Mouse (Mus musculus) embryonic facial prominence, embryonic 14.5 days (tissue): Measurements from ENCODE around the gene Gsg1l. TPM values are rescaled to one million over a fixed set of nuclear protein-coding genes. Genes with fewer than 3 reads are reported as not detected.
A peak's percentile ranks its signal among the peaks of the same experiment; 100 is the strongest.

Experiments
- ATAC-seq: fragments of 200-750 bp; cut with Nextera tagmentation; 2 replicates; pipeline ENCODE4 v1.8.0; 2017; ENCODE audit warnings: low read depth, moderate number of reproducible peaks, moderate TSS enrichment
- DNase-seq: peaks from one replicate; pipeline ENCODE4 v3.0.0-alpha.2; 2015; ENCODE audit warnings: low spot score
- H3K27ac ChIP-seq: fragments of 300-500 bp; sonication (generic); replicated peaks from 2 replicates; pipeline ENCODE4 v1.5.1; 2014; ENCODE audit warnings: low read depth, mild to moderate bottlenecking, low read length, moderate library complexity
- H3K27me3 ChIP-seq: fragments of 300-500 bp; sonication (generic); replicated peaks from 2 replicates; pipeline ENCODE4 v1.6.1; 2014; ENCODE audit warnings: low read length; ENCODE audit not compliant: control insufficient read depth, insufficient read depth
- H3K36me3 ChIP-seq: fragments of 300-500 bp; sonication (generic); 2 replicates; pipeline ENCODE4 v1.6.1; 2014; ENCODE audit warnings: low read length, mixed read lengths; ENCODE audit not compliant: control insufficient read depth, insufficient read depth
- H3K4me1 ChIP-seq: fragments of 300-500 bp; sonication (generic); 2 replicates; pipeline ENCODE4 v1.6.1; 2014; ENCODE audit warnings: antibody characterized with exemption, low read length; ENCODE audit not compliant: control insufficient read depth, insufficient read depth
- H3K4me2 ChIP-seq: fragments of 300-500 bp; sonication (generic); 2 replicates; pipeline ENCODE4 v1.6.1; 2014; ENCODE audit warnings: low read depth, mild to moderate bottlenecking, low read length, moderate library complexity, mixed read lengths
- H3K4me3 ChIP-seq: fragments of 300-500 bp; sonication (generic); 2 replicates; pipeline ENCODE4 v1.5.1; 2014; ENCODE audit warnings: low read depth, mild to moderate bottlenecking, low read length
- H3K9ac ChIP-seq: fragments of 300-500 bp; sonication (generic); 2 replicates; pipeline ENCODE4 v1.6.1; 2014; ENCODE audit warnings: low read depth, mild to moderate bottlenecking, low read length, moderate library complexity, mixed read lengths
- H3K9me3 ChIP-seq: fragments of 300-500 bp; sonication (generic); 2 replicates; pipeline ENCODE4 v1.6.1; 2016; ENCODE audit warnings: low read length; ENCODE audit not compliant: control insufficient read depth
- WGBS: fragments of 180-500 bp; shearing (Covaris S2); extraction: QIAGEN DNeasy Blood & Tissue Kit; methylation state at CpG from one replicate; pipeline ENCODE4 v1.1.7; 2014; 5-methylcytosine and 5-hydroxymethylcytosine counted together
- polyA plus RNA-seq: library from polyadenylated mRNA; unstranded; fragments of >200 nt; fragmentation: Nextera tagmentation; extraction: Ambion mirVana; gene quantifications from 2 replicates; pipeline ENCODE4 v1.2.1, GENCODE M21; 2014

Gene Gsg1l
- polyA plus RNA-seq, 1 experiment from 2014 or later = 2.0 TPM

DNA sequence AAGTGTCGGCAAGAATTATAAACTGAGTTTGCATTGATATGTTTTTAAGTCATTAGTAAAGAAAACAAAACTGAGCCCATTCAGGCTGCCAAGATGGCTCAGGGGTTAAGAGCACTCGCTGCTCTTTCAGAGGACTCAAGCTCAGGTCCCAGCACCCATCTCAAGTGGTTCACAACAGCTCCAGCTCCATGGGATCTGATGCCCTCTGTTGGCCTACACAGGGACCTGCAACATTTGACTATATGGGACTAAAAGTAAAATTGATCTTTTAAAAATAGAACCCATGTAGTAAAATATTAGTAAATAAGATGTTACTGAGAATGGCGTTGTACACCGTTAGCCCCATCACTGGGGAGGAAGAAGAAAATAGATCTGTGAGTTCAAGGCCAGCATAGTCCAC, 11.9 kb downstream of the Gsg1l start:
- Histone ChIP-seq H3K36me3 (no peaks in the 10 kb centered on the region), H3K9ac (no peak overlapping the region), H3K4me1 (no peaks in the 10 kb centered on the region), H3K27me3 (no peaks in the 10 kb centered on the region), H3K4me2 (no peak overlapping the region), H3K9me3 (no peaks in the 10 kb centered on the region), H3K4me3 (no peak overlapping the region), H3K27ac (no peak overlapping the region)
- 91% methylated on average over 4 of the region's 4 CpGs for WGBS
- ATAC-seq (no peak), DNase-seq (no peak)

DNA sequence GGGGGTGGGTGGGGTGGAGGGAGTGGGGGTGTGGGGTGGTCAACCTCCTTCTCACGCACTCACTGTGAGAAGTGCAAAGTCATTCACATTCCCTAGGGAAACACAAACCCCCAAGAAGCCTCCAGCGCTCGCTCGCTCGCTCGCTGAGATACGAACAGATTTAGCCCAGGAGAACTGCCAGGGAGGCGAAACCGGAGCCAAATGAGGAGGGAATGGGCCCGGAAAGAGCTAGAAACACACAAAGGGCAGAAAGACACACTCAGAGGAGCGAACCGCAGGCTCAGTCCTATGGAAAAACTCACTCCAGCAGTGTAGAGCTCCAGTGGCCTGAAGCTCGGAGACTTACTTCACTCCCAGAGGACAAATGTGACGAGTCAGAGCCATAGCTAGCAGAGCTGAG, 15.4 kb downstream of the Gsg1l start:
- Histone ChIP-seq H3K27ac (no peak overlapping the region), H3K4me1 (no peaks in the 10 kb centered on the region), H3K36me3 (no peaks in the 10 kb centered on the region), H3K27me3 (no peaks in the 10 kb centered on the region), H3K4me2 (no peak overlapping the region), H3K9ac (no peak overlapping the region), H3K4me3 (no peak overlapping the region), H3K9me3 (no peaks in the 10 kb centered on the region)
- DNase-seq = peak; percentile 71
- 47% methylated on average over 14 of the region's 14 CpGs for WGBS
- no peak; the same call in 1 of the 2 replicates for ATAC-seq

DNA sequence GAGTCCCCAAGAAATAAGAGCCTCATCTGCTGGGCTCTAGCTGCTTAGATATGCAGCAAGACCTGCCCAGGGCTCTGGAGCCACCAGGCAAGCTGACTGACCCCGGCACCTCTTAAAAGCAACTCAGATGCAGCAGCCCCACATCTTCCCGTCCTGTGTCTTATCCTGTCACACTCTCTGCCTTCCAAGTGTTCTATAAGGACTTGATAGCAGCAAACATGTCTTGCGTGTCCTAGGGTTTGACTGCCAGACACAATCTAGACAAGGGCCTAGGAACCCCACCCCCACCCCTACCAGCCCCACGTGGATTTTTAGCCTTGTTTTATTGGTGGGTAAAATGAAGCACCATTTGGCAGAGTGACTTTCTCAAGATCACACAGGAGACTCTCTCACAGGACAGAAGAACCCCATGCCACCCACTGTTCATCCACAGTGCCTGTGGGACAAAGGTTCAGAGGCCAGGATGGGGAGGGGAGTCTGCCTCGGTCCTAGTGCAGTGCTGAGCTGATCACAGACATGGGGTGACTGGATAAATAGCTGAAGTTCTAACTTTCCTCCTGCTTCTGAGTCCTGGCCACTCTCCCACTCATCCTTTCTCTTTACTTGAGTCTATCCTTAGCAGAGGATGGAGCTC, 16.9 kb downstream of the Gsg1l start:
- Histone ChIP-seq H3K9me3 (no peaks in the 10 kb centered on the region), H3K4me3 (no peak overlapping the region), H3K4me1 (no peaks in the 10 kb centered on the region), H3K9ac (no peak overlapping the region), H3K27me3 (no peaks in the 10 kb centered on the region), H3K4me2 (no peak overlapping the region), H3K36me3 (no peaks in the 10 kb centered on the region), H3K27ac (no peak overlapping the region)
- ATAC-seq (no peak), DNase-seq (no peak)
- WGBS = 74% methylated on average over 5 of the region's 5 CpGs

DNA sequence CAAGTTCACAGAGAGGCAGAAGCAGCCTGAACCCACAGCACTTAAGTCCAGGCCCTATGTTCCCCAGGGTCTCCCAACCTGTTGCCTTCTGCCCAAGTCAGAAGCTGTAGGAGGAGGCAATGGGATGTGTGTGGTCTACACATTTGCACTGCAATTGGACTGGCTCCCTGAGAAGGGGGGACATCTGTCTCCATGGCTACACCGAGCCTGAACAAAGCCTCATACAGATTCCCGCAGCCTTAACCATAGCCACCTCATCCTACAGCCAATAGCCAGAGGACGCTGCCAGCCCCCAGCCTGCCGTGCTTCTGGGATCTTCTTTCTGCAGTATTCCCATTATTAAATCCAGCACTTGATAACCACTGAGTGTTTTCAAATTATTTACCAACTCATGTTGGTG, 20.0 kb downstream of the Gsg1l start:
- 66% methylated on average over 4 of the region's 4 CpGs for WGBS
- no peaks in the 10 kb centered on the region for H3K36me3 ChIP-seq
- H3K9ac ChIP-seq = no peak overlapping the region
- H3K4me3 ChIP-seq = no peak overlapping the region
- DNase-seq (no peak), ATAC-seq (no peak)
- H3K27me3 ChIP-seq = no peaks in the 10 kb centered on the region
- no peak overlapping the region for H3K27ac ChIP-seq
- H3K4me1 ChIP-seq = no peaks in the 10 kb centered on the region
- no peaks in the 10 kb centered on the region for H3K9me3 ChIP-seq
- H3K4me2 ChIP-seq = no peak overlapping the region

DNA sequence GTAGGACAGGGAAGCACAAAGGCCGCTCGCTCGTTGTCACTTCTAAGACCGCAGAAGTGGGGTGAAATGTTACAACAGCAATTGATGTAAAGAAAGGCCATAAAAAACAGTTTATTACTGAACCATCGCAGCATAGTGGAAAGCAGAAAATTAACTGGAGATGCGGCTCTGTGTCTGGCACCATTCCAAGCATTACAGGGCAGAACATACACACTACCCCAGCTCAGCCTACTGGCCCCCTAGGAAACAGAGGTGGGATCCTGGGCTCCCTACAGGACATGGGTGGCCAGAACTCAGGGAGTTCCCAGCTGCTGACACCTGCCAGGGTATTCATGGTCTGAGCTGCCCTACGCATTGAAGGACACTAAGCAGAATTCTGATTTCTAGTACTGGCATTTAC, 23.3 kb downstream of the Gsg1l start:
- no peaks in the 10 kb centered on the region for H3K27me3 ChIP-seq
- no peaks in the 10 kb centered on the region for H3K36me3 ChIP-seq
- 57% methylated on average over 7 of the region's 7 CpGs for WGBS
- H3K27ac ChIP-seq = no peak overlapping the region
- ATAC-seq (no peak), DNase-seq (no peak)
- H3K4me1 ChIP-seq = no peaks in the 10 kb centered on the region
- H3K9ac ChIP-seq = no peak overlapping the region
- no peak overlapping the region for H3K4me2 ChIP-seq
- H3K4me3 ChIP-seq = no peak overlapping the region
- no peaks in the 10 kb centered on the region for H3K9me3 ChIP-seq

DNA sequence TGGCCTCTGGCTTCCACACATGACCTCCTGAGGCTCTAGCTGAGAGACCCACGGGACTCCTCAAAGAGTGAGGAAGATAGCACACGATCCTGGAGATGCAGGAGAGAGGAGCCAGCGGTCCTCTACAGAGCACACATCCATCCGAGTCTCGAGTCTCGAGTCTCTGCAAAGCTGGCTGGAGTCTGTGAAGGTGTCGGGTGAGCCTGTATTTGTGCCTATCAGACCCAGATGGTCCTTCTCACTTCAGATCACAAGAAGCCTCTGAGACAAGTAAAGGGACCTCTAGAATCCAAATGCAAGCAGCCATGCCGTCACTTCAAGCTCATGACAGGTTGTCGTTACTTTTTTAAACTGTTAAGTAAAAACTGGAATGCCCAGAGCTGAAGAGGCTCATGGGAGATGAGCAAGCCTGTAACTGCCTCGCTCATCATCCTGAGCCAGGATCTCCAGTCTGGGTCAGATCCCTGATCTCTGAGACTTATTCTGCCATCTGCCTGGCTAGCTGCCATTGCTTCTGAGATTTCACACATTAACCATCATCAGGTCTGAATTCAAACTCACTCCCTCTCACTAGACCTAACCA, 24.8 kb downstream of the Gsg1l start:
- 56% methylated on average over 10 of the region's 10 CpGs for WGBS
- Histone ChIP-seq H3K4me1 (no peaks in the 10 kb centered on the region), H3K9me3 (no peaks in the 10 kb centered on the region), H3K27me3 (no peaks in the 10 kb centered on the region), H3K9ac (no peak overlapping the region), H3K36me3 (no peaks in the 10 kb centered on the region), H3K27ac (no peak overlapping the region), H3K4me2 (no peak overlapping the region), H3K4me3 (no peak overlapping the region)
- DNase-seq (no peak), ATAC-seq (no peak)

DNA sequence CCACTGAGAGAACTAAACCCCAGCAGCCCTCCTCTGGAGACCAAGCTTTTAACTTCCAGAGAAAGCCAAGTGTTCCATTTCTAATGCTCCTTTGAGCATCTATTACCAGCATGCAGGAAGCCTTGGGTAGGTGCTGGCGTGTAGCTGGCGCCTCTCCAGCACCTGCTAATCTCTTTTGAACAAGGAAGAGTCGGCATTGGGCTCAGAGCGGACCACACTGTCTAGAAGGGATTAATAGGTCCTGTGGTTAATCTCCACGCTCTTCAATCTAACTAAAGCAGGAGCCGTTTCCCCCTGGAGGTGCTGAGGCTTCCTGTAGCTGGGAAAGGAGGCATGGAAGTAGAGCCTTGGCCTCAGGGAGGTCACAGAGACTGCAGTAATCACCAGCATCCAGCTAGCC, 27.6 kb downstream of the Gsg1l start:
- no peaks in the 10 kb centered on the region for H3K4me1 ChIP-seq
- H3K4me2 ChIP-seq = no peak overlapping the region
- H3K9ac ChIP-seq = no peak overlapping the region
- H3K27ac ChIP-seq = no peak overlapping the region
- WGBS = 53% methylated on average over 6 of the region's 6 CpGs
- no peaks in the 10 kb centered on the region for H3K27me3 ChIP-seq
- DNase-seq = no peak
- no peak for ATAC-seq
- no peaks in the 10 kb centered on the region for H3K36me3 ChIP-seq
- no peak overlapping the region for H3K4me3 ChIP-seq
- H3K9me3 ChIP-seq = no peaks in the 10 kb centered on the region

DNA sequence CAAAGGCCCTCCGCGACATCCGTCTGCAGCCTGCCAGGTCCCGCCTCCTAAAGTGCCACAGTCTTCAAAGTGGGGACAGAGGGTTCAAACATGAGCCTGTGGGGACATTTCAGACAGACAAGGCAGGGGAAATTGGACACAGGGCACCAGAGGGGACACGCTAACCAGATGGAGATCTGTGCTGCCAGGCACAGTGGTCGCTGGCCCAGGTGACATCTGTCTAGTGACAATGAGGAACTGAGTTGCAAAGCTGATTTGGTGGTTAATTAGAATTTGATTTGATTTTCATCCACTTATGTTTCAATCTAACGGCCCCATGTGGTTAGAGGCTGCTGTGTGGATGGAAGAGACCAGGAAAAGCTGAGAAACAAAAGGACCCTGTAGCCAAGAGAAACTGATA, 28.6 kb downstream of the Gsg1l start:
- WGBS = 82% methylated on average over 7 of the region's 7 CpGs
- no peaks in the 10 kb centered on the region for H3K36me3 ChIP-seq
- H3K4me3 ChIP-seq = no peak overlapping the region
- no peak overlapping the region for H3K4me2 ChIP-seq
- H3K9ac ChIP-seq = no peak overlapping the region
- H3K4me1 ChIP-seq = no peaks in the 10 kb centered on the region
- DNase-seq = no peak
- no peaks in the 10 kb centered on the region for H3K27me3 ChIP-seq
- no peak overlapping the region for H3K27ac ChIP-seq
- ATAC-seq = no peak
- no peaks in the 10 kb centered on the region for H3K9me3 ChIP-seq

DNA sequence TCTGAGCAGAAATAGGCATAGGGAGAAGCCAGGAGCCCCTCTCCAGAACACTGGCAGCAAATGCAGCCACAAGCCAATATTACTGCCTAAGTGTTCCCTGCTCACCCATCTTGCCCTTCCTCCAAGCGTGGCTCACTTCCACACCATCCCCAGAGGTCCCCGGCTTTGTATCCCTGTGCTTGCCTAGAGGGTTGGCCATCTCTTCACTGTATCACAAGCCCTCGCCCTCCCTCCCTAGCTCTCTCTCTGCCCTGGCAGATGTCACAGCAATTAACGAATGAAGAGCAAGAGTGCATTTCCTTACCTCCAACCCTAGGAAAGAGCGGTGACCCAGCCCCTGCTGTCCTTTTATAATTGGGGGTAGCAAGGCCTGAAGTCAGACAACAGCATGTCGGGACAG, 30.3 kb downstream of the Gsg1l start:
- H3K4me2 ChIP-seq = no peak overlapping the region
- ATAC-seq (no peak), DNase-seq (no peak)
- H3K4me1 ChIP-seq = no peaks in the 10 kb centered on the region
- WGBS = 44% methylated on average over 6 of the region's 6 CpGs
- no peak overlapping the region for H3K4me3 ChIP-seq
- H3K27me3 ChIP-seq = no peaks in the 10 kb centered on the region
- no peaks in the 10 kb centered on the region for H3K36me3 ChIP-seq
- H3K27ac ChIP-seq = no peak overlapping the region
- no peak overlapping the region for H3K9ac ChIP-seq
- H3K9me3 ChIP-seq = no peaks in the 10 kb centered on the region
